Mouse (Mus musculus) testis, adult 2 months (tissue): ENCODE measurements around the gene Map3k7.

Experiments
- CTCF ChIP-seq: fragments of 200-500 bp; IDR thresholded peaks from 2 replicates; pipeline ENCODE4 v1.5.1; 2012; ENCODE audit warnings: low read depth, mild to moderate bottlenecking, inconsistent platforms, low read length, moderate library complexity; ENCODE audit not compliant: control insufficient read depth, insufficient read depth, insufficient replicate concordance
- POLR2A ChIP-seq: fragments of 200-500 bp; IDR thresholded peaks from 2 replicates; pipeline ENCODE4 v1.6.1; 2012; ENCODE audit warnings: low read depth, mild to moderate bottlenecking, inconsistent platforms, low read length, moderate library complexity; ENCODE audit not compliant: control insufficient read depth

DNA sequence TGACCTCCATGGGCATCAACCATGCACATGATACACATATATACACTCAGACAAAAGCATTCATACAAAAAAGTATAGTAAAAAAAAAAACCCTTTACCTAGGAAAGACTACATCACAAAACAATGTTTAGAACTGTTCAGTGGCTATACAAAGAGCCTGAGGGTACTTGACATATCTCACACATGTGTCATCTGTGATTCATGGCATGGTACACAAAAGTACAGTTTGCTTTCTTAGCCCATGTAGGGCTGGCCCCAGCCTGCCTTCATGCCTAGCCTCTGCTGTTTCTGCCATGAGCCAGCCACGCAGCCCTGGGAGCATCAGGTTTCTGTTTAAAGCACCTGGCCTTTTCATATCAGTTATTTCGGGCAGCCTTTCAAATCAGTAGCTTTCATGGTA, 61.2 kb downstream of the Map3k7 start:
- TF ChIP-seq CTCF (no peak), POLR2A (no peak)
